Mouse (Mus musculus) spleen, adult 2 months (tissue): Measurements from ENCODE around the gene Ifng.

ENCODE experiments used
- CTCF ChIP-seq: fragments of 200-500 bp; IDR thresholded peaks from 2 replicates; pipeline ENCODE4 v1.5.1; 2011; ENCODE audit warnings: mild to moderate bottlenecking, inconsistent platforms; ENCODE audit not compliant: insufficient read depth, insufficient read length, insufficient replicate concordance; ENCODE audit errors: extremely low read depth
- POLR2A ChIP-seq: fragments of 200-500 bp; IDR thresholded peaks from 2 replicates; pipeline ENCODE4 v1.6.1; 2011; ENCODE audit warnings: low read depth, low read length, inconsistent platforms

DNA sequence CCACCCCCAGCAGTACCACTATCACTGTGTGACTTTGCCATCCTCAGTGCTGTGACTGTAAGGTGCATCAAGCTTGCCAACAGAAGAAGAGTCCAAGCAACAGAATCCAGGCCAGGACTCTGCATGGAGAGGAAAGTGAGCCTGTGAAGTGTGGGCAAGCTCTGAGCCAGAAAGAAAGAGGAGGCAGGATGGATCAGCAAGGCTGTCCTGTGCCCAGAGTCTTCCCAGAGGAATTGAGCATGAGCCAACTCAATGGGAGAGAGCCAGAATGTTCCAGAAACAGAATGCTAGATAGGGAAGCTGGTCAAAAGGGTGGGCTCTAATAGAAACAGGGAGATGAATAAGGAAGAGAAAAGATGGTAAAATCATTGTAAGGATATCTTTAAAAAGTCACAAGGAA is 19.9 kb upstream of the Ifng start:
- no peak for TF ChIP-seq POLR2A
- TF ChIP-seq CTCF, result no peak
